Mouse (Mus musculus) neutrophil, adult 65 days (primary cell): ENCODE data around the gene Tbx5. TPM values are rescaled to one million over a fixed set of nuclear protein-coding genes. Genes with fewer than 3 reads are reported as not detected.

ENCODE experiments used
- total RNA-seq: library from RNA; stranded (reverse); gene quantifications from 2 replicates; pipeline ENCODE4 v1.2.4, GENCODE M21; 2023

Gene Tbx5
- total RNA-seq: not detected in 2 replicates

GRCm38 (mm10) chr5:119832479-119832796 is at the start of gene Tbx5:
TSS of gene Tbx5 (plus strand) at chr5:119832668.

Other genes with a start within 250 kb of the Tbx5 start
- gene Tbx3, start 162.0 kb upstream of the Tbx5 start, total RNA-seq: not detected in 2 replicates